8 mouse cellular contexts compared by ENCODE assay signal in genomic region chr12:80894973-80895570, GRCm38 (mm10). TPM values are rescaled to one million over a fixed set of nuclear protein-coding genes. Genes with fewer than 3 reads are reported as not detected.
DNase-seq lines count a peak whose midpoint lies in the region; ATAC-seq and TF ChIP-seq lines count a peak whose summit lies in the region.

No protein-coding gene starts in this region.

- DNase-seq in c-Kit-negative CD71-positive TER-119-positive erythroid progenitor cells, embryonic 14.5 days (ENCODE audit: low read depth, low spot score) = peak; percentile 39
- DNase-seq in fibroblast of lung, adult 2 months (ENCODE audit: low read depth) = peak; percentile 58
- peak; percentile 83 for DNase-seq in kidney, postnatal 14 days
- DNase-seq in natural killer cell, adult 2 months (ENCODE audit: low spot score in 2 of 2) = peak; percentile 39 to 54

- no peak overlapping the region; the same call in 1 of the 2 replicates for H3K4me3 ChIP-seq in ES-Bruce4 (ENCODE audit: low read depth, low read length)
- no peak overlapping the region for H3K4me3 ChIP-seq in heart, embryonic 16.5 days (ENCODE audit: low read length)
- no peak overlapping the region for H3K4me3 ChIP-seq in liver, embryonic 12.5 days
- H3K4me3 ChIP-seq in stomach, embryonic 16.5 days (replicated peaks; ENCODE audit: low read length) = no peak overlapping the region

- no peak for TF ChIP-seq POLR2A in ES-Bruce4 (IDR thresholded peaks at IDR 0.05; ENCODE audit: insufficient read depth, low read length)

- peaks cover 2% of the 10 kb centered on the region for H3K4me1 ChIP-seq in ES-Bruce4 (ENCODE audit: control insufficient read depth, insufficient read depth, low read length)
- H3K4me1 ChIP-seq in heart, embryonic 16.5 days (ENCODE audit: control insufficient read depth, insufficient read depth, low read length) = no peaks in the 10 kb centered on the region
- peaks cover 5% of the 10 kb centered on the region; the same call in 1 of the 2 replicates for H3K4me1 ChIP-seq in liver, embryonic 12.5 days
- H3K4me1 ChIP-seq in stomach, embryonic 16.5 days (ENCODE audit: control insufficient read depth, insufficient read depth, low read length) = no peaks in the 10 kb centered on the region

- H3K27ac ChIP-seq in ES-Bruce4 (ENCODE audit: insufficient read depth, low read length) = 0 out of 2 replicates have a peak overlapping the region, but pooled peaks have one; percentile 16
- no peak overlapping the region for H3K27ac ChIP-seq in heart, embryonic 16.5 days (ENCODE audit: low read length)
- no peak overlapping the region for H3K27ac ChIP-seq in liver, embryonic 12.5 days
- no peak overlapping the region for H3K27ac ChIP-seq in stomach, embryonic 16.5 days (ENCODE audit: low read length)

- peak; percentile 80 for ATAC-seq in heart, embryonic 16.5 days (replicated peaks; ENCODE audit: extremely low read depth, insufficient read depth, low FRiP score)
- ATAC-seq in liver, embryonic 12.5 days = peak; percentile 79
- ATAC-seq in stomach, embryonic 16.5 days (ENCODE audit: insufficient read depth, low FRiP score) = peak; percentile 90; the same call in 1 of the 2 replicates

- H3K9me3 ChIP-seq in ES-Bruce4 (replicated peaks; ENCODE audit: control insufficient read depth, insufficient read depth, low read length, poor library complexity, severe bottlenecking) = peaks cover 2% of the 10 kb centered on the region; the same call in 1 of the 2 replicates
- no peaks in the 10 kb centered on the region for H3K9me3 ChIP-seq in heart, embryonic 16.5 days (replicated peaks; ENCODE audit: control insufficient read depth, low read length)
- no peaks in the 10 kb centered on the region for H3K9me3 ChIP-seq in liver, embryonic 12.5 days (replicated peaks)
- no peaks in the 10 kb centered on the region for H3K9me3 ChIP-seq in stomach, embryonic 16.5 days (replicated peaks; ENCODE audit: control insufficient read depth, low read length)

- peak overlapping the region; percentile 47 for H3K4me2 ChIP-seq in heart, embryonic 16.5 days (ENCODE audit: low read depth, low read length)
- H3K4me2 ChIP-seq in liver, embryonic 12.5 days = peak overlapping the region; percentile 32; the same call in 1 of the 2 replicates
- H3K4me2 ChIP-seq in stomach, embryonic 16.5 days (ENCODE audit: low read depth, low read length) = peak overlapping the region; percentile 26; the same call in 1 of the 2 replicates

- no peaks in the 10 kb centered on the region for H3K27me3 ChIP-seq in ES-Bruce4 (ENCODE audit: control insufficient read depth, insufficient read depth, low read length, poor library complexity, severe bottlenecking)
- no peaks in the 10 kb centered on the region for H3K27me3 ChIP-seq in heart, embryonic 16.5 days (ENCODE audit: control insufficient read depth, insufficient read depth, low read length)
- peaks cover 7% of the 10 kb centered on the region; the same call in 1 of the 2 replicates for H3K27me3 ChIP-seq in liver, embryonic 12.5 days (replicated peaks)
- no peaks in the 10 kb centered on the region for H3K27me3 ChIP-seq in stomach, embryonic 16.5 days (ENCODE audit: control insufficient read depth, insufficient read depth, low read length)

- WGBS in heart, embryonic 16.5 days = 17% methylated on average over 19 of the region's 19 CpGs
- 18% methylated on average over 19 of the region's 19 CpGs for WGBS in liver, embryonic 12.5 days (ENCODE audit: insufficient replicate concordance)
- WGBS in stomach, embryonic 16.5 days = 15% methylated on average over 19 of the region's 19 CpGs

- H3K9ac ChIP-seq in ES-Bruce4 (ENCODE audit: low read depth, poor library complexity, severe bottlenecking) = 0 out of 2 replicates have a peak overlapping the region, but pooled peaks have one; percentile 19
- no peak overlapping the region for H3K9ac ChIP-seq in heart, embryonic 16.5 days (ENCODE audit: low read length)
- H3K9ac ChIP-seq in liver, embryonic 12.5 days = no peak overlapping the region
- H3K9ac ChIP-seq in stomach, embryonic 16.5 days (ENCODE audit: low read length) = no peak overlapping the region

- peak; percentile 100 for TF ChIP-seq CTCF in ES-Bruce4 (IDR thresholded peaks at IDR 0.05; ENCODE audit: low read depth, low read length)

- H3K36me3 ChIP-seq in ES-Bruce4 (ENCODE audit: control insufficient read depth, insufficient read depth, low read length, poor library complexity, severe bottlenecking) = no peaks in the 10 kb centered on the region
- no peaks in the 10 kb centered on the region for H3K36me3 ChIP-seq in heart, embryonic 16.5 days (ENCODE audit: control insufficient read depth, insufficient read depth)
- no peaks in the 10 kb centered on the region for H3K36me3 ChIP-seq in liver, embryonic 12.5 days
- no peaks in the 10 kb centered on the region for H3K36me3 ChIP-seq in stomach, embryonic 16.5 days (ENCODE audit: control insufficient read depth, insufficient read depth, low read length)

- 0 out of 2 replicates have a peak, but pooled peaks have one; percentile 33 for TF ChIP-seq EP300 in ES-Bruce4 (IDR thresholded peaks at IDR 0.05; ENCODE audit: insufficient read depth, low read depth, low read length)

RNA-seq across cellular contexts. Expression of gene Srsf5, which starts 50.2 kb away (rescaled TPM):
- 605 and 614 TPM in 2 replicates for polyA plus RNA-seq in ES-Bruce4 (2011; ENCODE audit: insufficient read depth, insufficient read length, low read depth, missing spikeins)
- 318 and 345 TPM in 2 replicates for polyA plus RNA-seq in heart, embryonic 16.5 days (2015; fragmentation: Nextera tagmentation; extraction: Ambion mirVana)
- polyA plus RNA-seq in liver, embryonic 12.5 days (2016; fragmentation: Nextera tagmentation; extraction: Ambion mirVana) = 357 and 402 TPM in 2 replicates
- 526 and 551 TPM in 2 replicates for polyA plus RNA-seq in stomach, embryonic 16.5 days (2015; fragmentation: Nextera tagmentation; extraction: Ambion mirVana)
